Mouse (Mus musculus): ENCODE measurements around the gene Thumpd2.

DNA sequence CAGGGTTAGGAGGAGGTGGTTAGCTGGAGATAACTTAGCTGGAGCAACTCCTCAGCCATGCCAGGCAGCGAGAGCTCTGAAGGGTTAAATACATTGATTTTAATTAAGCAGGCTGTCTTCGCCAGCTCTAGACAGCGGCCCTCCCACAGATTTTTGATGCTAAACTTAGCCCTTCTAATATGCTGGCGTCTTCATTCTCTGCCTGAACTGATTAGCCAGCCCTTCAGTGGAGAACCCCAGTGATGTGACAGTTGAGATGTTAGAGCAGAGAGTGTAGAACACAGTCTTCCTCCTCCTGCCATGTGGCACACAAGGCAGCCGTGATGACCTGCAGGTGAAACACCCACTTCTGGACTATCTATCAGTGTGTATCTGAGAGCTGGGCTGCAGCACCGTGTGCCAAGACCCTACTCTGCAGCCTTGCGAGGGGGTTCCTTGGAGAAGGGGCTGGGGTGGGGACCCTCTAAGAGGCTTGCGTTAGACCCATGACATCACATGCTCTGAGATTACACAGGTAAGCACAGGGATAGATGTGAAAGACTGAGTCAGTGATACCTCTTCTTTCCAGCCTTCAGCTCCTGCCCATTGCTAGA is 73.3 kb downstream of the Thumpd2 start:
- TF ChIP-seq CTCF (IDR thresholded peaks at IDR 0.05; ENCODE audit: low read depth) (no peak), EP300 (IDR thresholded peaks at IDR 0.05; ENCODE audit: low read depth) (no peak)

Data from heart, postnatal 0 days (tissue).